Mouse (Mus musculus) thymus, postnatal 0 days (tissue): Measurements from ENCODE around the gene Spryd3. TPM values are rescaled to one million over a fixed set of nuclear protein-coding genes. Genes with fewer than 3 reads are reported as not detected.
A peak's percentile ranks its signal among the peaks of the same experiment; 100 is the strongest.

Source experiments
- DNase-seq: peaks from one replicate; pipeline ENCODE4 v3.0.0-alpha.2; 2015; ENCODE audit warnings: low spot score
- polyA plus RNA-seq: library from polyadenylated mRNA; unstranded; fragments of >200 nt; fragmentation: Nextera tagmentation; extraction: Ambion mirVana; gene quantifications from 2 replicates; pipeline ENCODE4 v1.2.1, GENCODE M21; 2015

Spryd3 gene
- polyA plus RNA-seq, 1 experiment from 2014 or later, result 19.1 TPM

GRCm38 (mm10) chr15:102074070-102074731 is 61.8 kb downstream of the Spryd3 start:
- DNase-seq, result peak; percentile 60

- DNase-seq, result peak; percentile 99
Observed at GRCm38 (mm10) chr15:102073559-102074069, 62.4 kb downstream of the Spryd3 start, which contains the start of gene Eif4b. Eif4b (plus strand) TSS chr15:102073773.

- no peak for DNase-seq
Observed at GRCm38 (mm10) chr15:102072963-102073558, 63.0 kb downstream of the Spryd3 start.

GRCm38 (mm10) chr15:102070476-102071467 is 65.3 kb downstream of the Spryd3 start:
- no peak for DNase-seq

Other genes with a start within 250 kb of the Spryd3 start
- 0.51 and 0.74 TPM in 2 replicates for gene Krt76, start 243.3 kb downstream of the Spryd3 start, polyA plus RNA-seq
- 1.2 and 43.4 TPM in 2 replicates for gene Krt4, start 211.5 kb downstream of the Spryd3 start, polyA plus RNA-seq
- 0.71 and 0.74 TPM in 2 replicates for gene Krt79, start 195.9 kb downstream of the Spryd3 start, polyA plus RNA-seq
- 0.43 and 0.50 TPM in 2 replicates for gene Krt78, start 181.9 kb downstream of the Spryd3 start, polyA plus RNA-seq
- gene Krt8, start 131.8 kb downstream of the Spryd3 start, polyA plus RNA-seq, result 1,106 and 1,123 TPM in 2 replicates
- gene Krt18, start 108.1 kb downstream of the Spryd3 start, polyA plus RNA-seq, result 1,281 and 1,324 TPM in 2 replicates
- gene Eif4b, start 62.5 kb downstream of the Spryd3 start, polyA plus RNA-seq, result 93.3 and 103 TPM in 2 replicates
- gene Tns2, start 35.8 kb downstream of the Spryd3 start, polyA plus RNA-seq, result 4.4 and 5.2 TPM in 2 replicates
- gene Igfbp6, start 8.1 kb upstream of the Spryd3 start, polyA plus RNA-seq, result 6.8 and 7.5 TPM in 2 replicates
- 1.0 and 1.1 TPM in 2 replicates for gene Soat2, start 14.3 kb upstream of the Spryd3 start, polyA plus RNA-seq
- 48.8 and 64.9 TPM in 2 replicates for gene Zfp740, start 67.0 kb upstream of the Spryd3 start, polyA plus RNA-seq
- 32.2 and 33.7 TPM in 2 replicates for gene Csad, start 68.5 kb upstream of the Spryd3 start, polyA plus RNA-seq
- 65.6 and 68.7 TPM in 2 replicates for gene Itgb7, start 95.7 kb upstream of the Spryd3 start, polyA plus RNA-seq
- 6.0 and 7.4 TPM in 2 replicates for gene Rarg, start 121.3 kb upstream of the Spryd3 start, polyA plus RNA-seq
- 0.17 and 0.26 TPM in 2 replicates for gene Gm9918, start 134.3 kb upstream of the Spryd3 start, polyA plus RNA-seq
- 53.5 and 55.1 TPM in 2 replicates for gene Mfsd5, start 143.2 kb upstream of the Spryd3 start, polyA plus RNA-seq
- 17.7 and 18.0 TPM in 2 replicates for gene Espl1, start 160.0 kb upstream of the Spryd3 start, polyA plus RNA-seq
- gene Pfdn5, start 189.9 kb upstream of the Spryd3 start, polyA plus RNA-seq, result 446 and 454 TPM in 2 replicates
- 94.7 and 107 TPM in 2 replicates for gene Myg1, start 195.5 kb upstream of the Spryd3 start, polyA plus RNA-seq
- gene Aaas, start 214.5 kb upstream of the Spryd3 start, polyA plus RNA-seq, result 56.8 and 61.7 TPM in 2 replicates
- 0.10 and 0.13 TPM in 2 replicates for gene Sp7, start 230.9 kb upstream of the Spryd3 start, polyA plus RNA-seq